Mouse (Mus musculus) heart, adult 2 months (tissue): ENCODE measurements at regions not wholly inside any gene's neighbourhood (a gene's known extent, or its start where the extent isn't known, plus 50 kb on each side); places are given as distances from the start of the nearest gene placed in this dataset.

Experiments
- DNase-seq, 2 experiments: peaks; one replicate each; pipeline ENCODE4 v3.0.0; 2021
- H3K27ac ChIP-seq: fragments of 200-600 bp; 2 replicates; pipeline ENCODE4 v1.8.1; 2022
- H3K27me3 ChIP-seq: fragments of 200-500 bp; 2 replicates; pipeline ENCODE4 v1.6.1; 2012; ENCODE audit warnings: mild to moderate bottlenecking, low read length, inconsistent platforms, mixed read lengths; ENCODE audit not compliant: control insufficient read depth, insufficient read depth
- H3K36me3 ChIP-seq: fragments of 200-500 bp; 2 replicates; pipeline ENCODE4 v1.6.1; 2012; ENCODE audit warnings: low read length, inconsistent platforms; ENCODE audit not compliant: control insufficient read depth, insufficient read depth
- H3K4me1 ChIP-seq: fragments of 200-500 bp; 2 replicates; pipeline ENCODE4 v1.6.1; 2011; ENCODE audit warnings: low read length; ENCODE audit not compliant: control insufficient read depth, insufficient read depth
- H3K4me3 ChIP-seq: fragments of 200-600 bp; 2 replicates; pipeline ENCODE4 v1.8.1; 2022
- H3K79me2 ChIP-seq: fragments of 200-500 bp; replicated peaks from 2 replicates; pipeline ENCODE4 v1.6.1; 2012; ENCODE audit warnings: mild to moderate bottlenecking, inconsistent platforms, low read length, moderate library complexity, mixed read lengths; ENCODE audit not compliant: control insufficient read depth, insufficient read depth
- H3K9ac ChIP-seq: fragments of 200-500 bp; 2 replicates; pipeline ENCODE4 v1.6.1; 2012; ENCODE audit warnings: low read depth, mild to moderate bottlenecking, control low read depth, inconsistent platforms, low read length, mixed read lengths
- CTCF ChIP-seq: fragments of 200-600 bp; IDR thresholded peaks from 2 replicates; pipeline ENCODE4 v1.8.1; 2022; ENCODE audit warnings: antibody characterized with exemption, mild to moderate bottlenecking, moderate library complexity
- EP300 ChIP-seq: fragments of 200-500 bp; IDR thresholded peaks from 2 replicates; pipeline ENCODE4 v1.6.1; 2011; ENCODE audit warnings: low read depth, low read length, control low read depth; ENCODE audit not compliant: insufficient read depth
- POLR2A ChIP-seq: fragments of 200-500 bp; IDR thresholded peaks from 2 replicates; pipeline ENCODE4 v1.6.1; 2011; ENCODE audit warnings: mild to moderate bottlenecking, low read depth, low read length, control low read depth; ENCODE audit not compliant: insufficient read depth
- WGBS: fragments of 180-500 bp; shearing (Covaris S2); methylation state at CpG from one replicate; pipeline ENCODE4 v1.1.7; 2018; 5-methylcytosine and 5-hydroxymethylcytosine counted together
- intact Hi-C: fragments of 180-260 bp; cut with DNase I; formaldehyde crosslinking; loops from one replicate; pipeline ENCODE4 v1.15.1; 2025

- Histone ChIP-seq H3K4me1 (no peaks in the 10 kb centered on the region), H3K79me2 (no peaks in the 10 kb centered on the region), H3K9ac (no peak overlapping the region), H3K27me3 (no peaks in the 10 kb centered on the region), H3K27ac (no peak overlapping the region), H3K4me3 (no peak overlapping the region), H3K36me3 (no peaks in the 10 kb centered on the region)
- no peak for DNase-seq
- 65% methylated on average over 5 of the region's 5 CpGs for WGBS
- intact Hi-C loops, result no loop called here
- no peak for TF ChIP-seq POLR2A
- no peak for TF ChIP-seq CTCF
- no peak for TF ChIP-seq EP300
Observed at GRCm38 (mm10) chr2:34017142-34017453, 129.4 kb upstream of the Mvb12b start.

GRCm38 (mm10) chr2:34016350-34017141 is 128.8 kb upstream of the Mvb12b start:
- no peaks in the 10 kb centered on the region for H3K27me3 ChIP-seq
- whole genome bisulfite sequencing, result 61% methylated on average over 20 of the region's 20 CpGs
- TF ChIP-seq POLR2A (no peak), EP300 (no peak), CTCF (no peak)
- no peaks in the 10 kb centered on the region for H3K36me3 ChIP-seq
- no peaks in the 10 kb centered on the region for H3K4me1 ChIP-seq
- no peak for DNase-seq
- no peak overlapping the region for H3K9ac ChIP-seq
- H3K27ac ChIP-seq, result no peak overlapping the region
- intact Hi-C loops, result no loop called here
- H3K4me3 ChIP-seq, result no peak overlapping the region
- no peaks in the 10 kb centered on the region for H3K79me2 ChIP-seq

GRCm38 (mm10) chr2:34015640-34015995 is 127.9 kb upstream of the Mvb12b start:
- no peak for TF ChIP-seq EP300
- TF ChIP-seq POLR2A, result no peak
- TF ChIP-seq CTCF, result no peak
- Histone ChIP-seq H3K9ac (no peak overlapping the region), H3K36me3 (no peaks in the 10 kb centered on the region), H3K4me1 (no peaks in the 10 kb centered on the region), H3K27me3 (no peaks in the 10 kb centered on the region), H3K27ac (no peak overlapping the region), H3K79me2 (no peaks in the 10 kb centered on the region), H3K4me3 (no peak overlapping the region)
- DNase-seq, result no peak
- 85% methylated on average over 7 of the region's 7 CpGs for WGBS
- intact Hi-C loops, result no loop called here

- Histone ChIP-seq H3K36me3 (no peaks in the 10 kb centered on the region), H3K4me1 (no peaks in the 10 kb centered on the region), H3K27ac (no peak overlapping the region), H3K4me3 (no peak overlapping the region), H3K79me2 (no peaks in the 10 kb centered on the region), H3K9ac (no peak overlapping the region), H3K27me3 (no peaks in the 10 kb centered on the region)
- no peak for DNase-seq
- TF ChIP-seq EP300 (no peak), CTCF (no peak), POLR2A (no peak)
- intact Hi-C loops, result no loop called here
- 60% methylated on average over 8 of the region's 8 CpGs for WGBS
Observed at GRCm38 (mm10) chr2:34014868-34015639, 127.3 kb upstream of the Mvb12b start.

GRCm38 (mm10) chr2:34010166-34010565 is 122.4 kb upstream of the Mvb12b start:
- H3K27ac ChIP-seq, result no peak overlapping the region
- H3K4me1 ChIP-seq, result no peaks in the 10 kb centered on the region
- TF ChIP-seq POLR2A (no peak), CTCF (no peak), EP300 (no peak)
- H3K79me2 ChIP-seq, result no peaks in the 10 kb centered on the region
- intact Hi-C loops, result no loop called here
- no peaks in the 10 kb centered on the region for H3K36me3 ChIP-seq
- H3K27me3 ChIP-seq, result no peaks in the 10 kb centered on the region
- 33% methylated on average over 1 of the region's 1 CpGs for WGBS
- H3K4me3 ChIP-seq, result no peak overlapping the region
- H3K9ac ChIP-seq, result no peak overlapping the region
- DNase-seq, result no peak

GRCm38 (mm10) chr2:34007916-34008315 is 120.2 kb upstream of the Mvb12b start:
- no peak for DNase-seq
- Histone ChIP-seq H3K27me3 (no peaks in the 10 kb centered on the region), H3K4me3 (no peak overlapping the region), H3K27ac (no peak overlapping the region), H3K79me2 (no peaks in the 10 kb centered on the region), H3K36me3 (no peaks in the 10 kb centered on the region), H3K4me1 (no peaks in the 10 kb centered on the region), H3K9ac (no peak overlapping the region)
- WGBS, result 87% methylated on average over 7 of the region's 7 CpGs
- no peak for TF ChIP-seq CTCF
- TF ChIP-seq EP300, result no peak
- TF ChIP-seq POLR2A, result no peak
- intact Hi-C loops, result no loop called here
